Mouse (Mus musculus): ENCODE results near the gene Cfap206.
"Not testable (repeated sequence)": the region's sequence is repeated elsewhere in the genome, so short reads cannot be mapped to it uniquely, and the experiment has no call there.

The Cfap206 gene

GRCm38 (mm10) chr4:34729851-34730341 is at the start of gene Cfap206:
Gene Cfap206, minus strand, starts transcription at chr4:34730206.
- peak; percentile 37 to 74 for DNase-seq (ENCODE audit: low spot score in 2 of 2)

GRCm38 (mm10) chr4:34777677-34778527 is 47.9 kb upstream of the Cfap206 start, which contains the start of gene Smim8:
Gene Smim8, minus strand, starts transcription at chr4:34778423.
- DNase-seq (ENCODE audit: low spot score in 2 of 2), result peak; percentile 82 to 89

GRCm38 (mm10) chr4:34771652-34772371 is 41.8 kb upstream of the Cfap206 start:
- DNase-seq (ENCODE audit: low spot score in 2 of 2), result no peak

GRCm38 (mm10) chr4:34756163-34756562 is 26.2 kb upstream of the Cfap206 start, which contains the start of gene Gm136:
Gene Gm136, minus strand, starts transcription at chr4:34756263.
- DNase-seq (ENCODE audit: low spot score in 2 of 2), result no peak

- DNase-seq (ENCODE audit: low spot score in 2 of 2), result no peak
Observed at GRCm38 (mm10) chr4:34749236-34749635, 19.2 kb upstream of the Cfap206 start.

GRCm38 (mm10) chr4:34734461-34734860 is 4.5 kb upstream of the Cfap206 start:
- no peak for DNase-seq (ENCODE audit: low spot score in 2 of 2)

- DNase-seq (ENCODE audit: low spot score in 2 of 2), result not testable (repeated sequence)
Observed at GRCm38 (mm10) chr4:34733415-34733814, 3.4 kb upstream of the Cfap206 start.

GRCm38 (mm10) chr4:34725710-34726109 is 4.3 kb downstream of the Cfap206 start:
- not testable (repeated sequence) for DNase-seq (ENCODE audit: low spot score in 2 of 2)

GRCm38 (mm10) chr4:34724306-34724705 is 5.7 kb downstream of the Cfap206 start:
- no peak for DNase-seq (ENCODE audit: low spot score in 2 of 2)

- DNase-seq (ENCODE audit: low spot score in 2 of 2), result no peak
Observed at GRCm38 (mm10) chr4:34723186-34723585, 6.8 kb downstream of the Cfap206 start.

- no peak for DNase-seq (ENCODE audit: low spot score in 2 of 2)
Observed at GRCm38 (mm10) chr4:34720127-34720895, 9.7 kb downstream of the Cfap206 start.

GRCm38 (mm10) chr4:34719421-34719820 is 10.6 kb downstream of the Cfap206 start:
- DNase-seq (ENCODE audit: low spot score in 2 of 2), result no peak

GRCm38 (mm10) chr4:34715062-34715461 is 14.9 kb downstream of the Cfap206 start:
- DNase-seq (ENCODE audit: low spot score in 2 of 2), result no peak

GRCm38 (mm10) chr4:34708127-34708526 is 21.9 kb downstream of the Cfap206 start:
- no peak for DNase-seq (ENCODE audit: low spot score in 2 of 2)

GRCm38 (mm10) chr4:34707248-34707647 is 22.8 kb downstream of the Cfap206 start:
- no peak for DNase-seq (ENCODE audit: low spot score in 2 of 2)

- DNase-seq (ENCODE audit: low spot score in 2 of 2), result no peak
Observed at GRCm38 (mm10) chr4:34703029-34703428, 27.0 kb downstream of the Cfap206 start.

GRCm38 (mm10) chr4:34702231-34702630 is 27.8 kb downstream of the Cfap206 start:
- no peak for DNase-seq (ENCODE audit: low spot score in 2 of 2)

GRCm38 (mm10) chr4:34701528-34701927 is 28.5 kb downstream of the Cfap206 start:
- DNase-seq (ENCODE audit: low spot score in 2 of 2), result peak; percentile 19 to 47

GRCm38 (mm10) chr4:34688021-34688420 is 42.0 kb downstream of the Cfap206 start:
- DNase-seq (ENCODE audit: low spot score in 2 of 2), result no peak

- peak; percentile 84 to 92 for DNase-seq (ENCODE audit: low spot score in 2 of 2)
Observed at GRCm38 (mm10) chr4:34686874-34687567, 43.0 kb downstream of the Cfap206 start, which contains the start of gene Slc35a1. Gene Slc35a1, minus strand, starts transcription at chr4:34687438.

GRCm38 (mm10) chr4:34680530-34680929 is 49.5 kb downstream of the Cfap206 start:
- no peak for DNase-seq (ENCODE audit: low spot score in 2 of 2)

Data from urinary bladder, postnatal 36 days (tissue).